Mouse (Mus musculus) intestine, embryonic 15.5 days (tissue): ENCODE results near the gene 4930503E14Rik. TPM values are rescaled to one million over a fixed set of nuclear protein-coding genes. Genes with fewer than 3 reads are reported as not detected.
"Not testable (repeated sequence)": the region's sequence is repeated elsewhere in the genome, so short reads cannot be mapped to it uniquely, and the experiment has no call there.

Experiments used
- ATAC-seq: fragments of 200-750 bp; cut with Nextera tagmentation; 2 replicates; pipeline ENCODE4 v1.8.0; 2017; ENCODE audit warnings: moderate TSS enrichment, moderate library complexity
- H3K27ac ChIP-seq: fragments of 300-500 bp; sonication (generic); 2 replicates; pipeline ENCODE4 v1.5.1; 2015; ENCODE audit warnings: mild to moderate bottlenecking, inconsistent platforms
- H3K27me3 ChIP-seq: fragments of 300-500 bp; sonication (generic); replicated peaks from 2 replicates; pipeline ENCODE4 v1.6.1; 2015; ENCODE audit warnings: inconsistent platforms
- H3K36me3 ChIP-seq: fragments of 300-500 bp; sonication (generic); 2 replicates; pipeline ENCODE4 v1.6.1; 2015; ENCODE audit warnings: inconsistent platforms
- H3K4me1 ChIP-seq: fragments of 300-500 bp; sonication (generic); replicated peaks from 2 replicates; pipeline ENCODE4 v1.6.1; 2015; ENCODE audit warnings: inconsistent platforms
- H3K4me2 ChIP-seq: fragments of 300-500 bp; sonication (generic); replicated peaks from 2 replicates; pipeline ENCODE4 v1.6.1; 2015; ENCODE audit warnings: mild to moderate bottlenecking, inconsistent platforms
- H3K4me3 ChIP-seq: fragments of 300-500 bp; sonication (generic); replicated peaks from 2 replicates; pipeline ENCODE4 v1.5.1; 2015; ENCODE audit warnings: inconsistent platforms
- H3K9ac ChIP-seq: fragments of 300-500 bp; sonication (generic); 2 replicates; pipeline ENCODE4 v1.6.1; 2015; ENCODE audit warnings: inconsistent platforms
- H3K9me3 ChIP-seq: fragments of 300-500 bp; sonication (generic); 2 replicates; pipeline ENCODE4 v1.6.1; 2016; ENCODE audit warnings: inconsistent platforms
- WGBS: fragments of 180-500 bp; shearing (Covaris S2); methylation state at CpG from one replicate; pipeline ENCODE4 v1.1.7; 2015; 5-methylcytosine and 5-hydroxymethylcytosine counted together
- polyA plus RNA-seq: library from polyadenylated mRNA; unstranded; fragments of >200 nt; fragmentation: Nextera tagmentation; extraction: Ambion mirVana; gene quantifications from 2 replicates; pipeline ENCODE4 v1.2.1, GENCODE M21; 2015

The 4930503E14Rik gene
- polyA plus RNA-seq = not detected in 2 replicates

GRCm38 (mm10) chr14:44213154-44213553, at the start of gene 4930503E14Rik:
4930503E14Rik (minus strand) TSS chr14:44213254.
- not testable (repeated sequence) for H3K9ac ChIP-seq, H3K4me1 ChIP-seq, ATAC-seq, H3K27me3 ChIP-seq, H3K4me3 ChIP-seq, H3K36me3 ChIP-seq, H3K9me3 ChIP-seq, H3K27ac ChIP-seq, H3K4me2 ChIP-seq
- WGBS = 90% methylated on average over 3 of the region's 3 CpGs

GRCm38 (mm10) chr14:44248039-44248438, 35.0 kb upstream of the 4930503E14Rik start:
- no peaks in the 10 kb centered on the region for H3K9me3 ChIP-seq
- H3K27ac ChIP-seq = no peak overlapping the region
- H3K36me3 ChIP-seq = no peaks in the 10 kb centered on the region
- no peak overlapping the region for H3K4me2 ChIP-seq
- no peaks in the 10 kb centered on the region for H3K4me1 ChIP-seq
- H3K27me3 ChIP-seq = no peaks in the 10 kb centered on the region
- no peak overlapping the region for H3K4me3 ChIP-seq
- 90% methylated on average over 16 of the region's 16 CpGs for WGBS
- no peak overlapping the region for H3K9ac ChIP-seq
- ATAC-seq = no peak

GRCm38 (mm10) chr14:44197361-44197760, 15.7 kb downstream of the 4930503E14Rik start, which contains the start of gene Gm8212:
Gm8212 (plus strand) TSS chr14:44197661.
- not testable (repeated sequence) for H3K36me3 ChIP-seq
- WGBS = 90% methylated on average over 2 of the region's 3 CpGs

GRCm38 (mm10) chr14:44123551-44123950, 89.5 kb downstream of the 4930503E14Rik start, which contains the start of gene Gm3327:
Gm3327 (plus strand) TSS chr14:44123851.
- H3K4me2 ChIP-seq, H3K27me3 ChIP-seq, H3K9me3 ChIP-seq, H3K9ac ChIP-seq, H3K27ac ChIP-seq, H3K4me1 ChIP-seq, ATAC-seq, H3K4me3 ChIP-seq, H3K36me3 ChIP-seq: not testable (repeated sequence)
- 90% methylated on average over 4 of the region's 4 CpGs for WGBS

More at GRCm38 (mm10) chr14:44197361-44197760, 15.7 kb downstream of the 4930503E14Rik start, which contains the start of gene Gm8212:
- H3K4me2 ChIP-seq, H3K27me3 ChIP-seq, ATAC-seq, H3K9me3 ChIP-seq, H3K4me3 ChIP-seq, H3K4me1 ChIP-seq, H3K9ac ChIP-seq, H3K27ac ChIP-seq: not testable (repeated sequence)

Other genes with a start within 250 kb of the 4930503E14Rik start
- gene Ang6, start 211.0 kb downstream of the 4930503E14Rik start, polyA plus RNA-seq = not detected in 2 replicates
- 0.33 and 0.89 TPM in 2 replicates for gene Ear2, start 110.6 kb downstream of the 4930503E14Rik start, polyA plus RNA-seq
- not detected in 2 replicates for gene Gm3327, start 89.4 kb downstream of the 4930503E14Rik start, polyA plus RNA-seq
- not detected in 2 replicates for gene Gm8212, start 15.6 kb downstream of the 4930503E14Rik start, polyA plus RNA-seq
- gene Gm8220, start 72.3 kb upstream of the 4930503E14Rik start, polyA plus RNA-seq = not detected in 2 replicates
- gene Gm5930, start 125.3 kb upstream of the 4930503E14Rik start, polyA plus RNA-seq = not detected in 2 replicates
- gene Gm8229, start 152.1 kb upstream of the 4930503E14Rik start, polyA plus RNA-seq = not detected in 2 replicates
- not detected in 2 replicates for gene Gm3371, start 197.4 kb upstream of the 4930503E14Rik start, polyA plus RNA-seq
- gene Gm8232, start 220.4 kb upstream of the 4930503E14Rik start, polyA plus RNA-seq = not detected in 2 replicates